Mouse (Mus musculus) brain, adult 2 months (tissue): Measurements from ENCODE around the gene A930009A15Rik.

Experiments used
- DNase-seq: peaks from one replicate; pipeline ENCODE4 v3.0.0; 2011; ENCODE audit warnings: low read depth, low spot score

The A930009A15Rik gene

GRCm38 (mm10) chr10:115579494-115579893 lies 9.7 kb downstream of the A930009A15Rik start:
- DNase-seq: no peak

- no peak for DNase-seq
These were observed 12.2 kb downstream of the A930009A15Rik start for GRCm38 (mm10) chr10:115581971-115582370.

- no peak for DNase-seq
These were observed 13.3 kb downstream of the A930009A15Rik start for GRCm38 (mm10) chr10:115583071-115583470.

GRCm38 (mm10) chr10:115584656-115585055 lies 14.9 kb downstream of the A930009A15Rik start:
- DNase-seq: no peak

GRCm38 (mm10) chr10:115585491-115586245 lies 15.9 kb downstream of the A930009A15Rik start:
- no peak for DNase-seq

- peak; percentile 60 for DNase-seq
These were observed 16.8 kb downstream of the A930009A15Rik start for GRCm38 (mm10) chr10:115586246-115587231.

- peak; percentile 87 for DNase-seq
These were observed 17.6 kb downstream of the A930009A15Rik start, which contains the start of gene Lgr5 for GRCm38 (mm10) chr10:115587301-115587969. TSS of gene Lgr5 (minus strand) at chr10:115587780.

GRCm38 (mm10) chr10:115587979-115588378 lies 18.2 kb downstream of the A930009A15Rik start:
- no peak for DNase-seq

- no peak for DNase-seq
These were observed 23.4 kb downstream of the A930009A15Rik start for GRCm38 (mm10) chr10:115593221-115593620.

GRCm38 (mm10) chr10:115593651-115594050 lies 23.9 kb downstream of the A930009A15Rik start:
- DNase-seq: no peak

GRCm38 (mm10) chr10:115595748-115596147 lies 26.0 kb downstream of the A930009A15Rik start:
- DNase-seq: no peak

- DNase-seq: peak; percentile 83
These were observed 47.9 kb downstream of the A930009A15Rik start for GRCm38 (mm10) chr10:115617456-115618287.

- DNase-seq: peak; percentile 10
These were observed 48.6 kb downstream of the A930009A15Rik start for GRCm38 (mm10) chr10:115618288-115618856.

GRCm38 (mm10) chr10:115623481-115623880 lies 53.7 kb downstream of the A930009A15Rik start:
- no peak for DNase-seq

GRCm38 (mm10) chr10:115623956-115624671 lies 54.3 kb downstream of the A930009A15Rik start:
- DNase-seq: peak; percentile 69

GRCm38 (mm10) chr10:115624957-115625356 lies 55.2 kb downstream of the A930009A15Rik start:
- DNase-seq: no peak

GRCm38 (mm10) chr10:115626678-115627077 lies 56.9 kb downstream of the A930009A15Rik start:
- no peak for DNase-seq
